Mouse (Mus musculus) kidney, adult 9 months (tissue): ENCODE data around the gene Lias.
A peak's percentile ranks its signal among the peaks of the same experiment; 100 is the strongest.

Experiments
- DNase-seq: peaks from one replicate; pipeline ENCODE4 v3.0.0; 2022

The Lias gene

GRCm38 (mm10) chr5:65428321-65428720, 37.0 kb downstream of the Lias start:
- peak; percentile 67 for DNase-seq

GRCm38 (mm10) chr5:65429441-65429840, 38.1 kb downstream of the Lias start:
- no peak for DNase-seq

- no peak for DNase-seq
These were observed 43.4 kb downstream of the Lias start for GRCm38 (mm10) chr5:65434471-65435362.

- DNase-seq, result no peak
These were observed 44.1 kb downstream of the Lias start for GRCm38 (mm10) chr5:65435363-65435805.

GRCm38 (mm10) chr5:65435806-65436561, 44.7 kb downstream of the Lias start, which contains the start of gene Ugdh:
TSS of gene Ugdh (minus strand) at chr5:65435949.
- peak; percentile 99 for DNase-seq

GRCm38 (mm10) chr5:65438041-65438440, 46.7 kb downstream of the Lias start:
- no peak for DNase-seq

- DNase-seq, result no peak
These were observed 53.7 kb downstream of the Lias start for GRCm38 (mm10) chr5:65444981-65445380.

GRCm38 (mm10) chr5:65446756-65447155, 55.5 kb downstream of the Lias start:
- peak; percentile 51 for DNase-seq

GRCm38 (mm10) chr5:65447826-65448225, 56.5 kb downstream of the Lias start:
- DNase-seq, result no peak

GRCm38 (mm10) chr5:65448941-65449340, 57.6 kb downstream of the Lias start:
- DNase-seq, result no peak

- DNase-seq, result no peak
These were observed 63.5 kb downstream of the Lias start for GRCm38 (mm10) chr5:65454771-65455170.

GRCm38 (mm10) chr5:65457086-65457827, 66.0 kb downstream of the Lias start:
- no peak for DNase-seq

- DNase-seq, result no peak
These were observed 66.5 kb downstream of the Lias start for GRCm38 (mm10) chr5:65457846-65458245.

GRCm38 (mm10) chr5:65459454-65459853, 68.2 kb downstream of the Lias start:
- no peak for DNase-seq
